Comparison of ENCODE assay signal across 9 mouse cellular contexts in genomic region chr19:24278859-24279258, GRCm38 (mm10). TPM values are rescaled to one million over a fixed set of nuclear protein-coding genes. Genes with fewer than 3 reads are reported as not detected.
DNase-seq lines count a peak whose midpoint lies in the region; ATAC-seq lines count a peak whose summit lies in the region.
"Had no signal": no experiment of that assay in that cellular context is flagged by ENCODE, and none has a peak within 500 bp of the region (broad histone marks: within the 10 kb centered on the region; RNA-seq: fewer than 3 reads in every experiment).

No protein-coding gene starts in this region.

- H3K27me3 ChIP-seq in megakaryocyte, embryonic 14.5 days (replicated peaks): no peaks in the 10 kb centered on the region
- H3K27me3 ChIP-seq in forebrain, embryonic 14.5 days (replicated peaks; ENCODE audit: control insufficient read depth, insufficient read depth, low read length): no peaks in the 10 kb centered on the region
- no peaks in the 10 kb centered on the region for H3K27me3 ChIP-seq in limb, embryonic 11.5 days (ENCODE audit: control insufficient read depth, insufficient read depth, low read length)
- no peaks in the 10 kb centered on the region for H3K27me3 ChIP-seq in stomach, embryonic 14.5 days (ENCODE audit: control insufficient read depth, insufficient read depth, low read length)

- H3K27ac ChIP-seq in forebrain, embryonic 14.5 days (ENCODE audit: low read depth, low read length): no peak overlapping the region
- H3K27ac ChIP-seq in limb, embryonic 11.5 days (replicated peaks; ENCODE audit: low read depth, low read length): no peak overlapping the region
- H3K27ac ChIP-seq in stomach, embryonic 14.5 days (ENCODE audit: low read length): no peak overlapping the region

- peaks cover 30% of the 10 kb centered on the region for H3K36me3 ChIP-seq in megakaryocyte, embryonic 14.5 days (replicated peaks; ENCODE audit: low read length)
- H3K36me3 ChIP-seq in forebrain, embryonic 14.5 days (ENCODE audit: control insufficient read depth, insufficient read depth, low read length): 0 out of 2 replicates have a peak, but pooled peaks cover 5% of the 10 kb centered on the region
- H3K36me3 ChIP-seq in limb, embryonic 11.5 days (ENCODE audit: control insufficient read depth, insufficient read depth, low read length): no peaks in the 10 kb centered on the region
- peaks cover 5% of the 10 kb centered on the region; the same call in 1 of the 2 replicates for H3K36me3 ChIP-seq in stomach, embryonic 14.5 days (ENCODE audit: control insufficient read depth, insufficient read depth, low read length)

- H3K9me3 ChIP-seq in megakaryocyte, embryonic 14.5 days: peaks cover 5% of the 10 kb centered on the region
- H3K9me3 ChIP-seq in forebrain, embryonic 14.5 days (replicated peaks; ENCODE audit: control insufficient read depth, low read length): no peaks in the 10 kb centered on the region
- H3K9me3 ChIP-seq in limb, embryonic 11.5 days (ENCODE audit: control insufficient read depth, low read length): no peaks in the 10 kb centered on the region
- no peaks in the 10 kb centered on the region for H3K9me3 ChIP-seq in stomach, embryonic 14.5 days (ENCODE audit: control insufficient read depth, low read depth, low read length)

- H3K4me3 ChIP-seq in megakaryocyte, embryonic 14.5 days (replicated peaks): peak overlapping the region; percentile 95
- peak overlapping the region; percentile 60; the same call in 1 of the 2 replicates for H3K4me3 ChIP-seq in forebrain, embryonic 14.5 days (ENCODE audit: low read depth, low read length)
- peak overlapping the region; percentile 57; the same call in 1 of the 2 replicates for H3K4me3 ChIP-seq in limb, embryonic 11.5 days (ENCODE audit: low read depth, low read length)
- H3K4me3 ChIP-seq in stomach, embryonic 14.5 days (ENCODE audit: low read depth, low read length): no peak overlapping the region; the same call in 1 of the 2 replicates

- peaks cover 41% of the 10 kb centered on the region for H3K4me1 ChIP-seq in megakaryocyte, embryonic 14.5 days
- peaks cover 4% of the 10 kb centered on the region; the same call in 1 of the 2 replicates for H3K4me1 ChIP-seq in forebrain, embryonic 14.5 days (ENCODE audit: control insufficient read depth, insufficient read depth, low read length)
- H3K4me1 ChIP-seq in limb, embryonic 11.5 days (ENCODE audit: control insufficient read depth, insufficient read depth, low read length): peaks cover 4% of the 10 kb centered on the region
- H3K4me1 ChIP-seq in stomach, embryonic 14.5 days (ENCODE audit: control insufficient read depth, insufficient read depth, low read length): peaks cover 9% of the 10 kb centered on the region; the same call in 1 of the 2 replicates

- 84% methylated on average over 15 of the region's 15 CpGs for WGBS in forebrain, embryonic 14.5 days
- WGBS in limb, embryonic 11.5 days: 88% methylated on average over 15 of the region's 15 CpGs
- 88% methylated on average over 15 of the region's 15 CpGs for WGBS in stomach, embryonic 14.5 days

- peak overlapping the region; percentile 75 for H3K4me2 ChIP-seq in forebrain, embryonic 14.5 days (ENCODE audit: low read length)
- peak overlapping the region; percentile 78 for H3K4me2 ChIP-seq in limb, embryonic 11.5 days (ENCODE audit: low read depth, severe bottlenecking)
- H3K4me2 ChIP-seq in stomach, embryonic 14.5 days (replicated peaks; ENCODE audit: low read depth, low read length): peak overlapping the region; percentile 85

- ATAC-seq in megakaryocyte, adult 5-6 weeks (ENCODE audit: poor library complexity, severe bottlenecking): no peak
- no peak for ATAC-seq in forebrain, embryonic 14.5 days
- no peak for ATAC-seq in limb, embryonic 11.5 days (ENCODE audit: insufficient number of reproducible peaks, low FRiP score, low TSS enrichment, low read depth)
- no peak for ATAC-seq in stomach, embryonic 14.5 days (ENCODE audit: insufficient number of reproducible peaks, insufficient read depth, low FRiP score, low read depth)
- no peak for ATAC-seq in erythroid progenitor cell, adult 5-6 weeks (replicated peaks; ENCODE audit: low FRiP score, poor library complexity, severe bottlenecking)

- no peak for DNase-seq in forebrain, embryonic 14.5 days (ENCODE audit: low spot score)
- no peak for DNase-seq in limb, embryonic 11.5 days (ENCODE audit: low spot score)
- no peak for DNase-seq in embryo, embryonic 10 days (ENCODE audit: low spot score)
- DNase-seq: left cerebral cortex, postnatal 4 days; right cerebral cortex, postnatal 14 days had no signal

- peak overlapping the region; percentile 72; the same call in 1 of the 2 replicates for H3K9ac ChIP-seq in forebrain, embryonic 14.5 days (ENCODE audit: low read length)
- H3K9ac ChIP-seq in limb, embryonic 11.5 days (ENCODE audit: low read length): no peak overlapping the region; the same call in 1 of the 2 replicates
- no peak overlapping the region for H3K9ac ChIP-seq in stomach, embryonic 14.5 days (replicated peaks; ENCODE audit: low read depth, low read length)

RNA-seq across cellular contexts. Expression of gene Fxn, which starts 1.5 kb away (rescaled TPM):
- 35.9 and 43.3 TPM in 2 replicates for polyA plus RNA-seq in megakaryocyte, embryonic 14.5 days (2012; ENCODE audit: insufficient read depth, low replicate concordance)
- 9.6 and 10.4 TPM in 2 replicates for total RNA-seq in megakaryocyte, adult 5-6 weeks (2015)
- 4.2 and 4.7 TPM in 2 replicates for total RNA-seq in megakaryocyte, adult 5-6 weeks (2017)
- polyA plus RNA-seq in forebrain, embryonic 14.5 days (2014; fragmentation: Nextera tagmentation; extraction: Ambion mirVana): 40.5 and 47.9 TPM in 2 replicates
- polyA plus RNA-seq in limb, embryonic 11.5 days (2014; fragmentation: Nextera tagmentation; extraction: Ambion mirVana): 59.7 and 62.7 TPM in 2 replicates
- polyA plus RNA-seq in stomach, embryonic 14.5 days (2014; fragmentation: Nextera tagmentation; extraction: Ambion mirVana): 44.1 and 49.6 TPM in 2 replicates
- total RNA-seq in erythroid progenitor cell, adult 5-6 weeks (2015; ENCODE audit: low replicate concordance): 26.4 and 31.7 TPM in 2 replicates
- 20.0 and 25.9 TPM in 2 replicates for total RNA-seq in erythroid progenitor cell, adult 5-6 weeks (2017; ENCODE audit: low replicate concordance)

RNA-seq across cellular contexts. Expression of gene Tjp2, which starts 54.0 kb away (rescaled TPM):
- 1.2 and 8.9 TPM in 2 replicates for polyA plus RNA-seq in megakaryocyte, embryonic 14.5 days (2012; ENCODE audit: insufficient read depth, low replicate concordance)
- total RNA-seq in megakaryocyte, adult 5-6 weeks (2015): 1.6 and 3.7 TPM in 2 replicates
- total RNA-seq in megakaryocyte, adult 5-6 weeks (2017): 2.4 and 3.3 TPM in 2 replicates
- 9.0 and 11.6 TPM in 2 replicates for polyA plus RNA-seq in forebrain, embryonic 14.5 days (2014; fragmentation: Nextera tagmentation; extraction: Ambion mirVana)
- polyA plus RNA-seq in limb, embryonic 11.5 days (2014; fragmentation: Nextera tagmentation; extraction: Ambion mirVana): 26.9 and 30.2 TPM in 2 replicates
- polyA plus RNA-seq in stomach, embryonic 14.5 days (2014; fragmentation: Nextera tagmentation; extraction: Ambion mirVana): 35.7 and 38.6 TPM in 2 replicates
- not detected in 2 replicates for total RNA-seq in erythroid progenitor cell, adult 5-6 weeks (2015; ENCODE audit: low replicate concordance)
- 1.3 and 3.7 TPM in 2 replicates for total RNA-seq in erythroid progenitor cell, adult 5-6 weeks (2017; ENCODE audit: low replicate concordance)
